Mouse (Mus musculus): ENCODE measurements at regions not wholly inside any gene's neighbourhood (a gene's known extent, or its start where the extent isn't known, plus 50 kb on each side); places are given as distances from the start of the nearest gene placed in this dataset.
"Not testable (repeated sequence)": the region's sequence is repeated elsewhere in the genome, so short reads cannot be mapped to it uniquely, and the experiment has no call there.

DNA sequence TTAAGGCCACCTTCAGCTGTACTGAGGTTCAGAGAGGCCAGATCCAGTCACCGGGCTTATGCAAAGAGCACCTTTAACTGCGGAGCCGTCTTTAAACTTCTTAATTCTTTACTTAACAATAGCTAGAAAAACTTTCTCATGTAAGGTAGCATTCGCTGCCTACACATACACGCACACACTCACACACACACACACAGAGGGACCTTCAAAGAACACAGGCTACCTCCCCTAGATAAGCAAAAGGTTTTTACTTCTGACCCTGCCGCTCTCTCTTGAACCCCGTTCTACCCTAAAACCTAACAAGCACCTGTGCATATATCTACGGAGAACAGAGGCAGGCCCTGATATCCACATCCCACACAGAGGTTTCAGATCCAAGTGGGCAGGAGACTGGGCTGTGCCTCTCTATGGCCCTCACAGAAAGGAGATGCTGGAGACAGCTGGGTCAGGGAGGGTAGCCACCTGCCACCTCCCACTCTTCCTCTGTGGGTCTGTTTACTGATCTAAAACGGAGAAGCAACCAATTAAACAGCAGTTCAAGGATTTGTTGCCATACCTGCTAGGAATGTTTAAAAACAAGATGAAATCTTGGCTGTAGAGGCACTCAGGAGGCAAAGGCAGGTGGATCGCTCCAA, 81.2 kb downstream of the Tomm20 start:
- no peak overlapping the region for H3K4me2 ChIP-seq (ENCODE audit: insufficient read depth, low read depth, poor library complexity, severe bottlenecking)
- peaks cover 32 to 86% of the 10 kb centered on the region in 2 experiments for H3K4me1 ChIP-seq (ENCODE audit: control insufficient read depth in 1 of 2, insufficient read depth in 2 of 2)
- no peak for TF ChIP-seq SMC3 (IDR thresholded peaks at IDR 0.05; ENCODE audit: low read depth, low read length)
- no peak for TF ChIP-seq RCOR1 (conservative IDR thresholded peaks at IDR 0.05; ENCODE audit: low read depth, low read length)
- no peak for TF ChIP-seq PAX5 (IDR thresholded peaks at IDR 0.05; ENCODE audit: low read length)
- no peak for TF ChIP-seq MEF2A (IDR thresholded peaks at IDR 0.05; ENCODE audit: borderline replicate concordance, low read depth, low read length)
- no peak for TF ChIP-seq JUND (conservative IDR thresholded peaks at IDR 0.05; ENCODE audit: low read depth, low read length)
- no peak for TF ChIP-seq CHD1 (IDR thresholded peaks at IDR 0.05; ENCODE audit: low read depth, low read length)
- no peak for TF ChIP-seq USF2 (conservative IDR thresholded peaks at IDR 0.05; ENCODE audit: low read depth, low read length)
- TF ChIP-seq POLR2A (IDR thresholded peaks at IDR 0.05; ENCODE audit: low read depth, low read length): no peak
- no peak overlapping the region for H3K27ac ChIP-seq (ENCODE audit: insufficient read depth, low read depth)
- H3K4me3 ChIP-seq (replicated peaks in 1 of 3; ENCODE audit: low read depth in 2 of 3, low read length in 2 of 3, poor library complexity in 1 of 3): no peak overlapping the region
- H3K9me3 ChIP-seq (replicated peaks; ENCODE audit: low read length): no peaks in the 10 kb centered on the region
- DNase-seq (ENCODE audit: extremely low read depth): no peak
- in situ Hi-C loops (cut with MboI; ENCODE audit: low pct_ligation_motif_present, low pct_unique_long_range_greater_than_20kb, low sequenced_read_pairs): loop anchor here (5.0 kb wide), 1 partner anchor 33 kb away; no protein-coding TSS in a partner anchor
- H3K36me3 ChIP-seq (replicated peaks in 1 of 2; ENCODE audit: control insufficient read depth in 1 of 2, insufficient read depth in 1 of 2, low read length in 1 of 2): no peaks in the 10 kb centered on the region
- H3K79me2 ChIP-seq (replicated peaks; ENCODE audit: control insufficient read depth, extremely low read depth, insufficient read depth, poor library complexity, severe bottlenecking): no peaks in the 10 kb centered on the region
- no peak overlapping the region for H3K9ac ChIP-seq (ENCODE audit: insufficient read depth, low read depth)
- dilution Hi-C loops (cut with MboI; ENCODE audit: extremely low pct_ligation_motif_present, extremely low pct_unique_long_range_greater_than_20kb, low sequenced_read_pairs): no loop called here
- H3K27me3 ChIP-seq (replicated peaks): no peaks in the 10 kb centered on the region

DNA sequence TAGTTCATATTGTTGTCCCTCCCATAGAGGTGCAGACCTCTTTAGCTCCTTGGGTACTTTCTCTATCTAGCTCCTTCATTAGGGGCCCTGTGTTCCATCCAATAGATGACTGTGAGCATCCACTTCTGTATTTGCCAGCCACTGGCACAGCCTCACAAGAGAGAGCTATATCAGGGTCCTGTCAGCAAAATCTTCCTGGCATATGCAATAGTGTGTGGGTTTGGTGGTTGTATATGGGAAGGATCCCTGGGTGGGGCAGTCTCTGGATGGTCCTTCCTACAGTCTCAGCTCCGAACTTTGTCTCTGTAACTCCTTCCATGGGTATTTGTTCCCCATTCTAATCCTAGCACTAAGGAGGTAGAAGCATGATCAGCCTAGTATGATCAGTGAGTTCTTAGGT, 82.0 kb downstream of the Tomm20 start:
- H3K9ac ChIP-seq (ENCODE audit: insufficient read depth, low read depth); dilution Hi-C loops (cut with MboI; ENCODE audit: extremely low pct_ligation_motif_present, extremely low pct_unique_long_range_greater_than_20kb, low sequenced_read_pairs); DNase-seq (ENCODE audit: extremely low read depth); H3K79me2 ChIP-seq (replicated peaks; ENCODE audit: control insufficient read depth, extremely low read depth, insufficient read depth, poor library complexity, severe bottlenecking); H3K36me3 ChIP-seq (replicated peaks in 1 of 2; ENCODE audit: control insufficient read depth in 1 of 2, insufficient read depth in 1 of 2, low read length in 1 of 2); H3K4me3 ChIP-seq (replicated peaks in 1 of 3; ENCODE audit: low read depth in 2 of 3, low read length in 2 of 3, poor library complexity in 1 of 3); H3K27ac ChIP-seq (ENCODE audit: insufficient read depth, low read depth); H3K4me2 ChIP-seq (ENCODE audit: insufficient read depth, low read depth, poor library complexity, severe bottlenecking); H3K9me3 ChIP-seq (replicated peaks; ENCODE audit: low read length); H3K27me3 ChIP-seq (replicated peaks): not testable (repeated sequence)
- peaks cover 26 to 82% of the 10 kb centered on the region in 2 experiments for H3K4me1 ChIP-seq (ENCODE audit: control insufficient read depth in 1 of 2, insufficient read depth in 2 of 2)
- in situ Hi-C loops (cut with MboI; ENCODE audit: low pct_ligation_motif_present, low pct_unique_long_range_greater_than_20kb, low sequenced_read_pairs): loop anchor here (5.0 kb wide), 1 partner anchor 34 kb away; no protein-coding TSS in a partner anchor

DNA sequence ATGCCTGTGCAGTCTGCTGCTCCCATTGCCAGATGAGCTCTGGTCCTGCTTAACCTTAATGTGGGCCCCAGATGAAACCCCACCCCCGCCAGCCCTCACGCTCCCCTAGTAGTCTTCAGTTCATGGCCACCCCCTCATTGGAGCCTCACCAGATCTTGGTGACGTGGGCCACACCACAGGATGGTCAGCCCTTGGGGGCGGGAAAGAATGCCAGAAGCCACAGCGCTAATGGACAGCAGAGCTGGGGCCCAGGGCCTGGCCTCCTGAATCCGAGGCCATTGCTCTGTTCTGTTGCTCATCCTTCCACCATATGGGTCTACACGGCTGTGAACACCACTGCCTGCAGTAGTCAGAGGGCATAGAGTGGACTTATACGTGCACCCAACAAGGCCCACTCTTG, 83.9 kb downstream of the Tomm20 start:
- H3K4me1 ChIP-seq (ENCODE audit: control insufficient read depth in 1 of 2, insufficient read depth in 2 of 2): peaks cover 28 to 82% of the 10 kb centered on the region in 2 experiments
- no peak overlapping the region for H3K27ac ChIP-seq (ENCODE audit: insufficient read depth, low read depth)
- in situ Hi-C loops (cut with MboI; ENCODE audit: low pct_ligation_motif_present, low pct_unique_long_range_greater_than_20kb, low sequenced_read_pairs) (loop anchor here (5.0 kb wide), 1 partner anchor 36 kb away; no protein-coding TSS in a partner anchor), dilution Hi-C loops (cut with MboI; ENCODE audit: extremely low pct_ligation_motif_present, extremely low pct_unique_long_range_greater_than_20kb, low sequenced_read_pairs) (no loop called here)
- TF ChIP-seq KAT2A (IDR thresholded peaks at IDR 0.05; ENCODE audit: insufficient replicate concordance, low read length): no peak
- no peak for TF ChIP-seq SIN3A (IDR thresholded peaks at IDR 0.05; ENCODE audit: low read length)
- no peaks in the 10 kb centered on the region for H3K27me3 ChIP-seq (replicated peaks)
- no peaks in the 10 kb centered on the region for H3K36me3 ChIP-seq (replicated peaks in 1 of 2; ENCODE audit: control insufficient read depth in 1 of 2, insufficient read depth in 1 of 2, low read length in 1 of 2)
- no peak for DNase-seq (ENCODE audit: extremely low read depth)
- no peak overlapping the region for H3K4me3 ChIP-seq (replicated peaks in 1 of 3; ENCODE audit: low read depth in 2 of 3, low read length in 2 of 3, poor library complexity in 1 of 3)
- no peak overlapping the region for H3K4me2 ChIP-seq (ENCODE audit: insufficient read depth, low read depth, poor library complexity, severe bottlenecking)
- H3K9me3 ChIP-seq (replicated peaks; ENCODE audit: low read length): peaks cover 5% of the 10 kb centered on the region
- no peak overlapping the region for H3K9ac ChIP-seq (ENCODE audit: insufficient read depth, low read depth)
- no peaks in the 10 kb centered on the region for H3K79me2 ChIP-seq (replicated peaks; ENCODE audit: control insufficient read depth, extremely low read depth, insufficient read depth, poor library complexity, severe bottlenecking)
